Mouse (Mus musculus) lung, embryonic 14.5 days (tissue): ENCODE results near the gene Camta1. TPM values are rescaled to one million over a fixed set of nuclear protein-coding genes. Genes with fewer than 3 reads are reported as not detected.
A peak's percentile ranks its signal among the peaks of the same experiment; 100 is the strongest.

Source experiments
- ATAC-seq: fragments of 200-750 bp; cut with Nextera tagmentation; 2 replicates; pipeline ENCODE4 v1.8.0; 2017; ENCODE audit warnings: mild to moderate bottlenecking, moderate TSS enrichment, moderate library complexity; ENCODE audit not compliant: insufficient read depth
- DNase-seq: peaks from one replicate; pipeline ENCODE4 v3.0.0-alpha.2; 2015
- H3K27ac ChIP-seq: fragments of 300-500 bp; sonication (generic); 2 replicates; pipeline ENCODE4 v1.5.1; 2014; ENCODE audit warnings: low read depth, mild to moderate bottlenecking, moderate library complexity
- H3K27me3 ChIP-seq: fragments of 300-500 bp; sonication (generic); 2 replicates; pipeline ENCODE4 v1.6.1; 2014; ENCODE audit warnings: low read length, control low read depth; ENCODE audit not compliant: insufficient read depth
- H3K36me3 ChIP-seq: fragments of 300-500 bp; sonication (generic); 2 replicates; pipeline ENCODE4 v1.6.1; 2014; ENCODE audit warnings: control low read depth; ENCODE audit not compliant: insufficient read depth
- H3K4me1 ChIP-seq: fragments of 300-500 bp; sonication (generic); 2 replicates; pipeline ENCODE4 v1.6.1; 2014; ENCODE audit warnings: antibody characterized with exemption, control low read depth; ENCODE audit not compliant: insufficient read depth
- H3K4me2 ChIP-seq: fragments of 300-500 bp; sonication (generic); 2 replicates; pipeline ENCODE4 v1.6.1; 2014; ENCODE audit warnings: mild to moderate bottlenecking
- H3K4me3 ChIP-seq: fragments of 300-500 bp; sonication (generic); 2 replicates; pipeline ENCODE4 v1.5.1; 2014; ENCODE audit warnings: low read depth, low read length
- H3K9ac ChIP-seq: fragments of 300-500 bp; sonication (generic); 2 replicates; pipeline ENCODE4 v1.6.1; 2014
- H3K9me3 ChIP-seq: fragments of 300-500 bp; sonication (generic); 2 replicates; pipeline ENCODE4 v1.6.1; 2016; ENCODE audit warnings: low read depth, low read length, control low read depth
- CTCF ChIP-seq: IDR thresholded peaks from 2 replicates; pipeline ENCODE4 v1.5.1; 2016; ENCODE audit warnings: antibody characterized with exemption, low read depth
- WGBS: fragments of 180-500 bp; shearing (Covaris S2); extraction: QIAGEN DNeasy Blood & Tissue Kit; methylation state at CpG from one replicate; pipeline ENCODE4 v1.1.7; 2014; 5-methylcytosine and 5-hydroxymethylcytosine counted together
- polyA plus RNA-seq: library from polyadenylated mRNA; unstranded; fragments of >200 nt; fragmentation: Nextera tagmentation; extraction: Ambion mirVana; gene quantifications from 2 replicates; pipeline ENCODE4 v1.2.1, GENCODE M21; 2014

Gene Camta1
- polyA plus RNA-seq, 1 experiment from 2014 or later = 87.5 TPM

DNA sequence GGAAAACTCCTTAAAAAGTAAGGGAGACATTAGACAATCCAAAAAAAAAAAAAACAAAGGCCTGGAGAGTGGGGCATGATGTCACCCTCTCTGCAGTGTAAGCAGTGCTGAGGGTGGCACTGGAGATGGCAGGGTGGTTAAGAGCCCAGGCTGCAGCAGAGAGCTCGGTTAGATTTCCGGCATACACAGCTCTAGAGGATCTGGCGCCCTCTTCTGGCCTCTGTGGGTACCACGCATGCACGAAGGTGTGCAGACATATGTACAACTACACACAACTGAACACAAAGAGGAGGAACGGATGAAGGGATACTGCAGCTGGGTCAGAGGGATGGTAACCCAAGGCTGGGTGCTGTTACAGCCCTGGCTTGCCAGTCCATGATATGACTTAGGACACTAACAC, 854.7 kb downstream of the Camta1 start:
- 49% methylated on average over 6 of the region's 6 CpGs for WGBS
- H3K9ac ChIP-seq = no peak overlapping the region
- no peaks in the 10 kb centered on the region for H3K9me3 ChIP-seq
- TF ChIP-seq CTCF = peak; percentile 67
- H3K27ac ChIP-seq = no peak overlapping the region
- peak; percentile 73 for DNase-seq
- H3K4me1 ChIP-seq = no peaks in the 10 kb centered on the region
- peaks cover 11% of the 10 kb centered on the region; the same call in 1 of the 2 replicates for H3K36me3 ChIP-seq
- H3K4me3 ChIP-seq = no peak overlapping the region
- no peaks in the 10 kb centered on the region for H3K27me3 ChIP-seq
- no peak for ATAC-seq
- H3K4me2 ChIP-seq = no peak overlapping the region

- Histone ChIP-seq H3K9me3 (no peaks in the 10 kb centered on the region), H3K27ac (no peak overlapping the region)
Observed at GRCm38 (mm10) chr4:151005656-151006318, 855.9 kb downstream of the Camta1 start.

DNA sequence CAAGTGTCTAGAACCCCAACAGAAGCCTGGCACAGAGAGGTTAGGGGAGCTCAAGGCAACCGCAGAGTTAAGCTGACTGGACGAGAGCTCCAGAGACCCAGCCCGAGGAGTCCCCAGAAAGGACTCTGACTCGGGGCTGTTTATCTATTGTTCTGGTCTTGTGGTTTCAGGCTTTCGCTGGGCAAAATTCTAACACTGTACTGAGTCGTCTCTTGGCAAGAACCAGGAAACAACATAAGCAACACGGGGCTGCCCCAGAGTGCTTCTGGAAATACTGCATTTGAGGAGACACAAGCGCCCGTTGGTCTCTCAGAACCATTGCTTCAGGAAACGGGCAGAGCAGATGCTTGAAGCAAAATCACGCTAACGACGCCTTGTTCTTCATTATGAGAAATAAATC, 860.3 kb downstream of the Camta1 start:
- 51% methylated on average over 13 of the region's 13 CpGs for WGBS
- no peak overlapping the region for H3K4me3 ChIP-seq
- TF ChIP-seq CTCF = no peak
- no peak for ATAC-seq
- no peak for DNase-seq
- H3K9ac ChIP-seq = no peak overlapping the region
- no peak overlapping the region for H3K27ac ChIP-seq
- H3K4me1 ChIP-seq = no peaks in the 10 kb centered on the region
- H3K4me2 ChIP-seq = no peak overlapping the region
- H3K9me3 ChIP-seq = no peaks in the 10 kb centered on the region
- H3K27me3 ChIP-seq = no peaks in the 10 kb centered on the region
- no peaks in the 10 kb centered on the region for H3K36me3 ChIP-seq

More at GRCm38 (mm10) chr4:151005656-151006318, 855.9 kb downstream of the Camta1 start:
- DNase-seq (no peak), ATAC-seq (no peak)
- 90% methylated on average over 13 of the region's 13 CpGs for WGBS
- no peaks in the 10 kb centered on the region for H3K4me1 ChIP-seq
- no peak overlapping the region for H3K4me2 ChIP-seq
- peaks cover 7% of the 10 kb centered on the region; the same call in 1 of the 2 replicates for H3K36me3 ChIP-seq
- no peaks in the 10 kb centered on the region for H3K27me3 ChIP-seq
- no peak overlapping the region for H3K9ac ChIP-seq
- no peak for TF ChIP-seq CTCF
- H3K4me3 ChIP-seq = no peak overlapping the region

- H3K27me3 ChIP-seq = no peaks in the 10 kb centered on the region
- DNase-seq (no peak), ATAC-seq (no peak)
- TF ChIP-seq CTCF = no peak
- no peaks in the 10 kb centered on the region for H3K9me3 ChIP-seq
- H3K4me1 ChIP-seq = no peaks in the 10 kb centered on the region
- no peak overlapping the region for H3K4me3 ChIP-seq
- H3K9ac ChIP-seq = no peak overlapping the region
- no peak overlapping the region for H3K27ac ChIP-seq
- 89% methylated on average over 9 of the region's 9 CpGs for WGBS
- H3K36me3 ChIP-seq = no peaks in the 10 kb centered on the region
- H3K4me2 ChIP-seq = no peak overlapping the region
Observed at GRCm38 (mm10) chr4:150998626-150999025, 863.0 kb downstream of the Camta1 start.

DNA sequence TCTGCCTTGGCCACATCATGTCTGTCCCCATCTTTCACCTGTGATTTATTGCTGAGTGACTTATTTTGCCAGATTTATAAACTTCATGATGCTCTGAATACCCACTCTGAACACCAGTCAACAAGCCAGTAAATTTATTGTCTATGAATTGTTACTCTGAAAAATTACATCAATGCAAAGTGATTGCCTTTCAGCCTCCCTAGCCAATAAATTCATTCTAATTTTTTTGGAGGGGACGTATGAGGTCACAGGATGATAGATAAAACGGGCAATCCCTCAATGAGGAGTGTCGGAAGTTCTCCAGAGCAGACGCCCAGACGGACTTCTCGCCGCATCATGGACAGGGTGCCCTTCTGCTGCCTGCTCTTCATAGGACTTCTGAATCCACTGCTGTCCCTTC, 864.9 kb downstream of the Camta1 start, which contains the start of gene Uts2:
Gene Uts2, plus strand, starts transcription at position 301 of the 400 bp plus-strand sequence.
- ATAC-seq (no peak), DNase-seq (no peak)
- H3K27me3 ChIP-seq = no peaks in the 10 kb centered on the region
- no peaks in the 10 kb centered on the region for H3K36me3 ChIP-seq
- no peak within 1 kb of the TSS for H3K27ac ChIP-seq
- no peak for TF ChIP-seq CTCF
- H3K9me3 ChIP-seq = no peaks in the 10 kb centered on the region
- no peak within 1 kb of the TSS for H3K4me2 ChIP-seq
- WGBS = 83% methylated on average over 7 of the region's 7 CpGs
- H3K4me3 ChIP-seq = no peak within 1 kb of the TSS
- no peaks in the 10 kb centered on the region for H3K4me1 ChIP-seq
- H3K9ac ChIP-seq = no peak within 1 kb of the TSS

DNA sequence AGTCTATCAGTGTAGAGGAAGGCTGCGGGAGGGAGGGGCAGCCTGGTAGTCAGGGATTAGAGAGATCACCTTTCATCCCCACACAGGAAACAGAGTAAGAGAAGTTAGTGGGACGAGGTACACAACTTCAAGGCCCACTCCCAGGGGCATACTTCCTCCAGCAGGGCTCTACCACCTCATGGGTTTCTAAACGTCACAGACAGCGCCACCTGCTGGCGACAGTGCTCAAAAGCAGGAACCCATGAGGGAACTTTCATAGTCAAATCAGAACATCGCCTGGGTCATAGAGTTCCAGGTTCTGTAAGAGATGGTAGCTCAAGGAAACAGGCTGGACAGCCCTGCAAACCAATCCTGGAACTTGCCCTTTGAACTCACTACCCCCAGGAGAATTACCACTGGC, 871.5 kb downstream of the Camta1 start:
- peak; percentile 65 for DNase-seq

GRCm38 (mm10) chr4:150980153-150980552, 881.5 kb downstream of the Camta1 start:
- H3K27ac ChIP-seq = no peak overlapping the region
- no peak overlapping the region for H3K4me2 ChIP-seq
- WGBS = 76% methylated on average over 5 of the region's 5 CpGs
- H3K36me3 ChIP-seq = no peaks in the 10 kb centered on the region
- no peak overlapping the region for H3K9ac ChIP-seq
- H3K27me3 ChIP-seq = no peaks in the 10 kb centered on the region
- no peaks in the 10 kb centered on the region for H3K4me1 ChIP-seq
- H3K4me3 ChIP-seq = no peak overlapping the region
- DNase-seq = no peak
- no peak for ATAC-seq
- no peak for TF ChIP-seq CTCF
- no peaks in the 10 kb centered on the region for H3K9me3 ChIP-seq

More for the DNA sequence above, 871.5 kb downstream of the Camta1 start:
- WGBS = 40% methylated on average over 6 of the region's 6 CpGs
- H3K27me3 ChIP-seq = no peaks in the 10 kb centered on the region
- no peaks in the 10 kb centered on the region for H3K36me3 ChIP-seq
- no peak overlapping the region for H3K4me3 ChIP-seq
- H3K9ac ChIP-seq = no peak overlapping the region
- no peak for ATAC-seq
- TF ChIP-seq CTCF = peak; percentile 49
- H3K4me2 ChIP-seq = no peak overlapping the region
- H3K9me3 ChIP-seq = no peaks in the 10 kb centered on the region
- H3K4me1 ChIP-seq = no peaks in the 10 kb centered on the region
- no peak overlapping the region for H3K27ac ChIP-seq
